Mouse (Mus musculus): Measurements from ENCODE around the gene Tmem88b. TPM values are rescaled to one million over a fixed set of nuclear protein-coding genes. Genes with fewer than 3 reads are reported as not detected.

Tmem88b gene
- polyA plus RNA-seq, 2 experiments, result 0.67 to 2.0 TPM

DNA sequence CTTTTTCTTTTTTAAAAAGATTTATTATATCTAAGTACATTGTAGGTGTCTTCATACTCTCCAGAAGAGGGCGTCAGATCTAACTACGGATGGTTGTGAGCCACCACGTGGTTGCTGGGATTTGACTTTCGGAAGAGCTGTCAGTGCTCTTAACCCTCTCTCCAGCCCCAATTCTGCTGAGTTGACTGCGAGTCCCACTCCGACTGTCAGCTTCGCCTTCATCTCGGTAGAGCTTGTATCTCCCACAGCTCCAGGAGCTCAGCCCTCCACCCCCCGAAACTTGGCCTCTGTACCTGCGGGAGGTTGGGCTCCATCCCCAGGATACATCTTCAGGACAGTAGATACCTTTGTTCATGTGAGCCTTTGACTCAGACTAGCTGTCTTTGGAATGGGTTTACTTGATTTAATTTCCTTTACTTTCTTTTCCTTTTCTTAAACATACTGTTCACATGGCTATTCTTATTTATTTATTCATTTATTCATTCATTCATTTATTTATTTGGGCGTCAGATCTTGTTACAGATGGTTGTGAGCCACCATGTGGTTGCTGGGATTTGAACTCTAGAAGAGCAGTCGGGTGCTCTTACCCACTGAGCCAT, 17.2 kb upstream of the Tmem88b start, which contains the start of gene Mrpl20:
TSS of gene Mrpl20 (plus strand) at position 138 of the 599 bp plus-strand sequence.
- WGBS, result 9% methylated on average over 12 of the region's 12 CpGs
- peak within 1 kb of the TSS; percentile 83 for H3K9ac ChIP-seq (ENCODE audit: low read depth, low read length, severe bottlenecking)
- H3K4me2 ChIP-seq (replicated peaks; ENCODE audit: low read depth, low read length, severe bottlenecking), result peak within 1 kb of the TSS; percentile 71
- ATAC-seq (ENCODE audit: low FRiP score, low read depth) (no peak), DNase-seq (ENCODE audit: low spot score) (no peak)
- TF ChIP-seq POLR2A (IDR thresholded peaks at IDR 0.05; ENCODE audit: borderline replicate concordance, extremely low read depth, insufficient read depth, insufficient read length), result no peak
- peaks cover 18% of the 10 kb centered on the region for H3K36me3 ChIP-seq (ENCODE audit: control insufficient read depth, insufficient read depth, low read length)
- no peaks in the 10 kb centered on the region for H3K9me3 ChIP-seq (ENCODE audit: control insufficient read depth, low read length)
- peaks cover 6% of the 10 kb centered on the region for H3K4me1 ChIP-seq (ENCODE audit: control insufficient read depth, insufficient read depth, low read length)
- peak within 1 kb of the TSS; percentile 96 for H3K4me3 ChIP-seq (replicated peaks; ENCODE audit: low read length)
- no peaks in the 10 kb centered on the region for H3K27me3 ChIP-seq (ENCODE audit: control insufficient read depth, insufficient read depth, low read length)
- H3K27ac ChIP-seq (replicated peaks; ENCODE audit: low read depth, low read length), result peak within 1 kb of the TSS; percentile 52; the same call in 1 of the 2 replicates

- Histone ChIP-seq H3K4me1 (ENCODE audit: control insufficient read depth, insufficient read depth, low read length) (peaks cover 6% of the 10 kb centered on the region), H3K27ac (replicated peaks; ENCODE audit: low read depth, low read length) (no peak overlapping the region), H3K4me2 (replicated peaks; ENCODE audit: low read depth, low read length, severe bottlenecking) (no peak overlapping the region), H3K27me3 (ENCODE audit: control insufficient read depth, insufficient read depth, low read length) (no peaks in the 10 kb centered on the region), H3K4me3 (replicated peaks; ENCODE audit: low read length) (no peak overlapping the region), H3K9me3 (ENCODE audit: control insufficient read depth, low read length) (no peaks in the 10 kb centered on the region), H3K36me3 (ENCODE audit: control insufficient read depth, insufficient read depth, low read length) (peaks cover 11% of the 10 kb centered on the region), H3K9ac (ENCODE audit: low read depth, low read length, severe bottlenecking) (no peak overlapping the region)
- 89% methylated on average over 1 of the region's 1 CpGs for WGBS
- DNase-seq (ENCODE audit: low spot score) (no peak), ATAC-seq (ENCODE audit: low FRiP score, low read depth) (no peak)
- no peak for TF ChIP-seq POLR2A (IDR thresholded peaks at IDR 0.05; ENCODE audit: borderline replicate concordance, extremely low read depth, insufficient read depth, insufficient read length)
Measured at GRCm38 (mm10) chr4:155802075-155802474, 16.4 kb upstream of the Tmem88b start.

GRCm38 (mm10) chr4:155793730-155794129, 8.1 kb upstream of the Tmem88b start:
- no peak overlapping the region for H3K27ac ChIP-seq (replicated peaks; ENCODE audit: low read depth, low read length)
- no peak for DNase-seq (ENCODE audit: low spot score)
- 63% methylated on average over 2 of the region's 2 CpGs for WGBS
- H3K27me3 ChIP-seq (ENCODE audit: control insufficient read depth, insufficient read depth, low read length), result no peaks in the 10 kb centered on the region
- no peak for TF ChIP-seq POLR2A (IDR thresholded peaks at IDR 0.05; ENCODE audit: borderline replicate concordance, extremely low read depth, insufficient read depth, insufficient read length)
- no peak overlapping the region for H3K4me3 ChIP-seq (replicated peaks; ENCODE audit: low read length)
- no peak overlapping the region for H3K9ac ChIP-seq (ENCODE audit: low read depth, low read length, severe bottlenecking)
- no peak for ATAC-seq (ENCODE audit: low FRiP score, low read depth)
- no peaks in the 10 kb centered on the region for H3K4me1 ChIP-seq (ENCODE audit: control insufficient read depth, insufficient read depth, low read length)
- H3K4me2 ChIP-seq (replicated peaks; ENCODE audit: low read depth, low read length, severe bottlenecking), result no peak overlapping the region
- no peaks in the 10 kb centered on the region for H3K36me3 ChIP-seq (ENCODE audit: control insufficient read depth, insufficient read depth, low read length)
- H3K9me3 ChIP-seq (ENCODE audit: control insufficient read depth, low read length), result no peaks in the 10 kb centered on the region

- Histone ChIP-seq H3K4me1 (ENCODE audit: control insufficient read depth, insufficient read depth, low read length) (no peaks in the 10 kb centered on the region), H3K27ac (replicated peaks; ENCODE audit: low read depth, low read length) (no peak overlapping the region), H3K4me3 (replicated peaks; ENCODE audit: low read length) (no peak overlapping the region), H3K4me2 (replicated peaks; ENCODE audit: low read depth, low read length, severe bottlenecking) (no peak overlapping the region), H3K9ac (ENCODE audit: low read depth, low read length, severe bottlenecking) (no peak overlapping the region), H3K9me3 (ENCODE audit: control insufficient read depth, low read length) (no peaks in the 10 kb centered on the region), H3K27me3 (ENCODE audit: control insufficient read depth, insufficient read depth, low read length) (no peaks in the 10 kb centered on the region), H3K36me3 (ENCODE audit: control insufficient read depth, insufficient read depth, low read length) (no peaks in the 10 kb centered on the region)
- TF ChIP-seq POLR2A (IDR thresholded peaks at IDR 0.05; ENCODE audit: borderline replicate concordance, extremely low read depth, insufficient read depth, insufficient read length), result no peak
- no peak for ATAC-seq (ENCODE audit: low FRiP score, low read depth)
- no peak for DNase-seq (ENCODE audit: low spot score)
- 73% methylated on average over 24 of the region's 24 CpGs for WGBS
Measured at GRCm38 (mm10) chr4:155791240-155791933, 5.7 kb upstream of the Tmem88b start.

- Histone ChIP-seq H3K9ac (ENCODE audit: low read depth, low read length, severe bottlenecking) (no peak overlapping the region), H3K9me3 (ENCODE audit: control insufficient read depth, low read length) (no peaks in the 10 kb centered on the region), H3K4me2 (replicated peaks; ENCODE audit: low read depth, low read length, severe bottlenecking) (no peak overlapping the region), H3K36me3 (ENCODE audit: control insufficient read depth, insufficient read depth, low read length) (no peaks in the 10 kb centered on the region), H3K4me1 (ENCODE audit: control insufficient read depth, insufficient read depth, low read length) (no peaks in the 10 kb centered on the region), H3K27ac (replicated peaks; ENCODE audit: low read depth, low read length) (no peak overlapping the region), H3K27me3 (ENCODE audit: control insufficient read depth, insufficient read depth, low read length) (no peaks in the 10 kb centered on the region), H3K4me3 (replicated peaks; ENCODE audit: low read length) (no peak overlapping the region)
- no peak for DNase-seq (ENCODE audit: low spot score)
- 60% methylated on average over 3 of the region's 3 CpGs for WGBS
- no peak for ATAC-seq (ENCODE audit: low FRiP score, low read depth)
- no peak for TF ChIP-seq POLR2A (IDR thresholded peaks at IDR 0.05; ENCODE audit: borderline replicate concordance, extremely low read depth, insufficient read depth, insufficient read length)
Measured at GRCm38 (mm10) chr4:155790650-155791161, 5.0 kb upstream of the Tmem88b start.
